Mouse (Mus musculus) layer of hippocampus, postnatal 25 days (tissue): Measurements from ENCODE around the gene Slc12a7. TPM values are rescaled to one million over a fixed set of nuclear protein-coding genes. Genes with fewer than 3 reads are reported as not detected.

ENCODE experiments used
- DNase-seq, 2 experiments: peaks; one replicate each; pipeline ENCODE4 v3.0.0; 2022; ENCODE audit warnings: mixed read lengths in 2 of 2, low spot score in 1 of 2; ENCODE audit errors: extremely low spot score in 1 of 2
- total RNA-seq, 2 experiments: library from RNA; stranded (reverse); gene quantifications; 2 replicates each; pipeline ENCODE4 v1.2.3; 2021

The Slc12a7 gene
- total RNA-seq, 2 experiments from 2014 or later, result 4.5 to 5.0 TPM

GRCm38 (mm10) chr13:73812936-73813335, 80.0 kb downstream of the Slc12a7 start:
- DNase-seq, result no peak

DNA sequence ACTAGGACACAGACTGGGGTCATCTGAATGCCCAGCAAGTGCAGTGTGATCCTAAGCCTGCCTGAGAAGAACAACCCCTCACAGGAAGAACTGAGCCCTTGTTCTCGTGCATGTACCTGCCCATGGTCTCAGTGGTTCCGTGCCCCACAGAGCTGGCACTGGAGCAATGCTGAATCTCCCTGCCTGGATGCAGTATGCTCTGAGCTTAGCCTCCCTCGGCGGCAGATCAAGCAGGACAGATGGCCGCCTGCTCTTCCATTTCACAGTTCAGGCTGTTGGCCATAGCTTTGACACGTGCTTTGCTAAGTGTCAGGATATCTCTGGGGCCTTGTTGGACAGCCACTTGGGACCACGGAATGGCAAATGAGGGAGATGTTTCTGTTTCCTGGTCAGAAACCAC, 81.3 kb downstream of the Slc12a7 start:
- no peak for DNase-seq

DNA sequence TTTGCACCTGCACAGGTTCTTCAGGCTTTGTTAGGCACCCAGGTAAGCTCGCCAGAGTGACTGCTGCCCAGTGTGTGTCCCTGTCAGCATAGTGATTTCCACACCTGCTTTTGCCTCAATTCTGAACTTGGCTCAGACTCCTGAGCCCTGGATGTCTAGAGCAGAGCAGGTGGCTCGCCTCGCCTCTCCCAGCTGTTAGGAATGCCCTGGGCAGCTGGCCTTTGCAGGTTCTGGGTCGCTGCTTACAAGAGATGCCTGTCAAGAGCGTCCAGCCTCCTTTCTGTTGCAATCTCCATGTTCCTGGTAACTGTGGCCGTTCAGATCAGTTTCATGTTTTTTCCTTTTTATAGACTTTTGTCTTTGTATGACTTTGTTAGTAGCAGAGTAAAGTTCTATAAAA, 83.4 kb downstream of the Slc12a7 start:
- DNase-seq, result no peak

DNA sequence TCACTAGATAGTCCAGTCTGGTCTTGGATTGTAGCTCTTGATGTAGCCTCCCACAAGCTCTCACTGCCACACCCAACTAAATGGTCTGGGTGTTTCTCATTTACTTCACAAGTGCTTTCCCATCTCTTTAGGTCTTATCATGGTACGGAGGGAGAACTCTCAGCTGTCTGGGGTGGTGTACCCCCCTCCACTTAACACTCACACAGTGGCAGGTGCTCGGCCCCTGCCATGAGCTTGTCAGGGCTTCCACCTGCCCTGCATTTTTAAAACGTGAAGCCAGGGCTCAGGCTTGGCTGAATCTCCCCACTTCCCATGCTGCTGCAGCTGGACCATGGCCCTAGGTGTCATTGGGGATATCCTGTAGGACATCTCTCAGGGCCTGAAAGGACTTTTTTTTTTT, 86.0 kb downstream of the Slc12a7 start:
- no peak for DNase-seq

DNA sequence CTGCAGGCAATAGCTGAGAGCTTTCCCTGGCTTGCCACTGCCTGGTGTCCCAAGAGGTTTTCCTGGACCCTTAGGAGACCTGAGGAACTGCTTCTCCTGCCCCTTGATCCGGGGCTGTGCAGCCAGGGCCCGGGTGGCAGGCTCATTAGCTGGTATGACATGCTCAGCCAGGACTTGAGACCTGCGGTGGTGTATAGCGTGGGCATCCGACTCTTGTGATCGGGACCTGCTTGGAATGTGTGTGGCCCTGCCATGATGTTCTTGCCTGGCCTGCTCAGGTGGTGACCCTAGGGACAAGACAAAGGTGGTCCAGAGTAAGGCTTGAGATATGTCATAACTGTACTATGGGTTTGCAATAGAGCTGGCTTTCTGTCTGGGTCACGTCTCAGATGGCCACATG, 88.4 kb downstream of the Slc12a7 start:
- no peak for DNase-seq

GRCm38 (mm10) chr13:73822187-73822800, 89.4 kb downstream of the Slc12a7 start:
- peak; percentile 31 to 70 for DNase-seq

DNA sequence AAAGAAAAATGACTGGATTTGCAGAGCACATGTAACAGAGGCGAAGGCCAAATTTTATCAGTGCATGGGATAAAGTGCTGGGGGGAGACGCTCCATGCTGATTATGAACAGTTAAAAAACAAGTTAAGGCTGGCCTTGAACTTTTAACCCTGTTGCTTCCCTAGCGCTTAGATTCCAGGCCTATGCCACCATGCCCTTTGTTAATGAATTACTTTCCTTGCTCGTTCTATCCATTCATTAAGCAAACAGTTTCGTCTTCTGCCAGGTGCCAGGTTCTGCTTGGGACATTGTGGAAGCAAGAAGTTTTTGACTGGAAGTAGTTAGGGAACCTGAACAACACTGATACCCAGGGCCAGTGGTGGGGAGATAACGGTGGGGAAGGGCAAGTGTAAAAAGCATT, 90.8 kb downstream of the Slc12a7 start:
- DNase-seq, result no peak

DNA sequence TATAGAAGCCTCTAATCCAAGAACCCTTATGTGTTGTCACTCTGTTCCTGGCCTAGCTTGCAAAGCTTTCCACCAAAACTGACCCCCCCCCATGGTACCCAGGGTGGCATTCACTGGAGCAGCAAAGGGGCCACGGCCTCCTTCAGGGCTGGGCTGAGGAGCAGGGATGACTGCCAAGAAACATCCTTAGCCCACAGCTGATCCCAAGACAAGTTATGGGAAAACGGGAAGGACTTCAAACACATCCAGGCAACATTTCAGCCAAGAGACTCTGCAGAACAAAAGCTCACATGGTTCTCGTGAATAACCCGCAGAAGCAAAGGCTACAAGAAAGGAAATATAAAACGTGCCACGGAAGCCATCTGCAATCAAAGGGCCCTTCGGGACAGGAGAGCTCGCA, 94.3 kb downstream of the Slc12a7 start:
- no peak for DNase-seq

DNA sequence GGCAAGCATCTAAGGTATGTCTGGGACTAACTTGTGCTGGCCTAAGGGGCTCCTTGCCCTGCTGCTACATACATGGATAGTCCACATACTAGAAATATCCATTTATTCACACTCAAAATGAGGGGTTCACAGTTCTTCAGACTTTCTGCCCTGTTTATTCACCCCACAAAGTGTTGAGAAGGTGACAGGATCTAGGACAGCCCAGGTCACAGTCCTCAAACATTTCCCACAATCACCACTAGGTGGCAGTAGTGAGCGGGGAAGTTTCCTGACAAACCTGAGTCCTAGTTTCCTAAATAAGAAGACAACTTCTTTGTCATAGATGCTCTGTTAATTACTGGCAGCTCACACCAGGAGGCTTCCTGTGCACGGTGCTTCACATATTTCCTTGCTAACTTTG, 98.6 kb downstream of the Slc12a7 start:
- peak; percentile 50 to 79 for DNase-seq

DNA sequence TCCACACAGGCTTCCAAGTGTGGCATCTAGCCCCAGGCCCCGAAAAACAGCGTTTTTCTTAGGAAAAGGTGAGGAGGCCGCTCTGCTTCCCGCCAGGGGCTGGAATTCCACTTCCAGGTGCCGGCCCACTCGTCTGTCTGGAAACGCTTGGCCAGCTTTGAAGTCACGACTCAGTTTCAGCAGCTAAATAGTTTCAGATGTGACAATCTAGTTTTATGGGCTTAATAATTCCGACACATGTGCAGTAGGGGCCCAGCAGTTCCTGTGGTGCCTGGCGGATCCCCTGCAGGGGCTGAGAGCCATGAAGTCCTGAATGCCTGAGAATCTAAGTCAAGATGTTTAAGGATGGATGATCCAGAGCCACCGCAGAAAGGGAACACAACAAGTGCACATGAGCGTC, 100.9 kb downstream of the Slc12a7 start:
- DNase-seq, result no peak

- no peak for DNase-seq
Measured at GRCm38 (mm10) chr13:73835791-73836190, 102.9 kb downstream of the Slc12a7 start.

DNA sequence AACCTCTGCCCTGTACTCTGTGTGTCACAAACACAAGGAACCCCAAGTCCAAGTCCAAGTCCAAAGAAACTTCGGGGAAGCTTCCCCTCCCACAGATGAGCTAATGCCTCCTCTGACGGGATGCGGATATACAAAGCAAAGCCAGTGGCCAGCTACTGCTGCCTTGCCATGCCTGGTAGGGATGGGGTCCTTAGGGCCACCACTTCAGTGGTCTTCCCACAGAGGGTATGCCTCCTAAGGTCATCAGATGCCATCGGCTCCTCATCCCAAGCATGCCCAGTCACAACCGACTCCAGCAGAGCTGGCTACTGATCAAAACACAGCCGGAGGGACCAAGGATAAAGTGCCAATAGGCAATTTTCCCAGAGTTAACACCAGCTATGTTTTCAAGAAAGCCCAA, 103.6 kb downstream of the Slc12a7 start:
- no peak for DNase-seq

DNA sequence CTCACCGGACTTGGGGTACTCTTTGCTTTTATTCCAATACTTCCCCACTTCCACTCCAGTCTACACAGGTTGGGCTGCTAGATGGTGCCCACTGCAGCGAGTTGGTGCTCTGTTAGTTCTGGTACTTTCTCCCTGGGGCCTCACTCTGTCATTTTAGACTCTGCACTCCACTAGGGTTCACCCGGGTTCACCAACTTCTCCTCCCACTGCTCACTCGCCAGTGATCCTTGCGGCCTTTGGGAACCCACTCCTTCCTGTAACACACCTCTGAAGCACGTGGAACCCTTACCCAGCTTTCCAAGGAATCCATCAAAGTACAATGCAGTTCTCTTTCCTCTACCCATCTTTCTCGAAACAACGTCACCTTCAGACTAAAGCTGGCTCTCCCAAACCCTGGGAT, 104.8 kb downstream of the Slc12a7 start:
- no peak for DNase-seq

DNA sequence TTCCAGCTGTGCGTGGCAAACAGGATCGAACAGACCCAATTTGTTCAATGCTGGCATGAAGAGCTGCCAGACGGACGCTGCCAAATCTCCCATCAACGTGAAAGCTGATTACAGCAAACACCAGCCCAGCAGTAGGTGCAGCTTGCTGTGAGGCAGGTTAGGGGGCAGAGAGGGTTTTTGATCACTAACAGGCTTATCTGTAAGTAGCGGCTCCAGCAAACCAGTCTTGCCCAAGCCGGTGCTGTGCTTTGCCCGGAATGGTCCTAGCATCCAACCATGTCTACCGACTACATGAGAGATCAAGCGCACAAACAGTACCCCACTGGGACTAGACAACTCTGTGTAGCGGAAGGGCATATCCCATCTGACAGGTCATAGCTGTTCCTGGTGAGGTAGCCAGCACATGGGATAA, 106.2 kb downstream of the Slc12a7 start:
- DNase-seq, result no peak

DNA sequence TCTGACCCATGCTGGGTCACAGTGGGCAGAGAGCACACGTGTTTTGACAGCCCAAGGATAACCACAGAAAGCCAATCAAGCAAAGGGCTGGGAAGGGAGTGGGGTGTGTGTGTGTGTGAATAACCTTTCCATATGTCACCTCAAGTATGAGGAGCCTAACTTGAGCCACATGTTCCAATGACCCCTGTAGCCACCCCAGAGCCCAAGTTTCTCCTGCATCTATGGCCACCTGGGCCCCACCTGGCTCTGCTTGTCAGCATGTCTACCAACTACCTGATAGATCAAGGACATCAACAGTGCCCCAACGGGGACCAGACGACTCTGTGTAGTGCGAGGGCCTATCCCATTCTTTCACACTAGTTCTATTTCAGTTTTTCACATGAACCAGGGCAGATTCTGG, 106.8 kb downstream of the Slc12a7 start:
- no peak for DNase-seq

DNA sequence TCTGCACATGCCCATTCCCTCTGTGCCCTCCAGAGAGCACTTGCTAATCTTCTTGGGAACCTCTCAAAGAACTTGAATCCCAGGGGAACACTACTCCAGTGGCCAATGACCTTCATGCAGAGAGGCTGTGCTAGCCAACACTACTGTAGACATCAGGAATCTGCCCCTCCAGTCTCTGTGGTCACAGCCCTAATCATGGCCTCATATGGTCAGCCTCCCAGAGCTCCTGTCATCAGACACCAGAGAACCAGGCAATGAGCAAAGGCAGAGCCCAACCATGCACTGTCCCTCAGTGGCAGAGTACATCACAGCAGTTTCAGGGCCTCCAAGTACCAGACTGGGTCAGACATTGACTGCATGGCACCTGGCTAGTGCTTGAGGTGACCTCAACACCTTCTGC, 109.8 kb downstream of the Slc12a7 start:
- DNase-seq, result no peak

DNA sequence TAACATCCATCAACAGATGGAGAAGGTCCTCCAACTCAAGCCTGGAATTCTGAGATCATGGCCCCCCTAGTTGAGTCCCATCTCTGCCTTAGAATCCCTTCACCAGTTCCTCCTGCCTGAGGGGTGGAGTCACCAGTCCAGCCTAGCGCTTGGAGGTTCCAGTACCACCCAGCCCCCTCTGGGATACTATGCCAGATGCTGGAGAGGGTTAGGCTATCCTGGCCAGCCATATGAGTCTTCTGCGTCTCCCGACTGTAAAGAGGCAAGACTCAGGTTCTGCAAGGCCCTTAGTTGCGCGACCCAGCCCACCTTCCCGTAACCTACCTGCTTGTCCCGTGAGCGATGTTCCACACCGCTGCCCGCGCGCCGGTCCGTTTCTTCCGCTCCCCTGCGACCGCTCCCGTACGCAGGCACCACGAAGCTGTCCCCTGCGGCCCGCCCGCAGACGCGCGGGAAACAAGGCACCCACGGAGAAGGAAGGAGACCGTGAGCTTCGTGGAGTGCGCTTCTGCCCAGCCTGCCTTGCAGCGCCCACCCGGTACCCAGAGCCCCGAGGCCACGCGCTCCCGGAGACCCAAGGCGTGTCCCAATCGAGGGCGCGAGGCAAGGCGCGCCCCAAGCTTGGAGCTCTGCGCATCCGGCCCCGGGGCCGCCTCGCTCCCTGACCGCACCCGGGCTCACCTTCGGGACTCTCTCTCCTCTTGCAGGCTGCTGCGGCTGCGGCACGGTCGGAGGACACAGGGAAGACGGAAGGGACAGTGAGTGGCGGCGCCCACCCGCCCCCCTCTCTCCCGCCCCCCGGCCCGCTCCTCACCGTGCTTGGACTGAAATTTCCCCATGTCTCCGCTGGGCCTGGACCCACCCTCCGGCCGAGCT, 113.9 kb downstream of the Slc12a7 start:
- no peak for DNase-seq

DNA sequence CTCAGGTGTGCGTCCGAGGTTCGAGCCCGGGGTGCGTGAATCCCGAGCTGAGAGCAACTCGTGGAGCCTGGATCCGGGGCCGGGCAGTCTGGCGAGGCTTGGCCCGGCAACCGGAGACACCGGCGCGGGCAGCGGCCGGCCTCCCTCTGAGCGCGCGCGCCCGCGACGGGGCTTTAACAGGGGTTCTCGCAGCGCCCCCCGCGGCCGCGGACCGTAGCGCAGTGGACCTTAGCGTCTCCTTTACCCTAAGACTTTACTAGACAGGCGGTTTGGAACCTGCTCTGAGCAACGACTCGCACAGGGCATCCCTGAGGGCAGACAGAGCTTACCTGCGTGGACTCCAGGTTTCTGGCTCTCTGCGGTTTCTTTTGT, 114.6 kb downstream of the Slc12a7 start, which contains the start of gene Nkd2:
Nkd2 (minus strand) TSS at position 167 of the 372 bp plus-strand sequence.
- peak; percentile 74 to 83 for DNase-seq
